Mouse (Mus musculus) testis, adult 2 months (tissue): Measurements from ENCODE around the gene Magel2. TPM values are rescaled to one million over a fixed set of nuclear protein-coding genes. Genes with fewer than 3 reads are reported as not detected.
A peak's percentile ranks its signal among the peaks of the same experiment; 100 is the strongest.

Experiments
- H3K27ac ChIP-seq: fragments of 200-500 bp; 2 replicates; pipeline ENCODE4 v1.5.1; 2012; ENCODE audit warnings: low read depth, low read length; ENCODE audit not compliant: control insufficient read depth, insufficient read depth
- H3K27me3 ChIP-seq: fragments of 200-500 bp; 2 replicates; pipeline ENCODE4 v1.6.1; 2012; ENCODE audit warnings: mild to moderate bottlenecking, low read length, moderate library complexity; ENCODE audit not compliant: control insufficient read depth, insufficient read depth
- H3K36me3 ChIP-seq: fragments of 200-500 bp; 2 replicates; pipeline ENCODE4 v1.6.1; 2012; ENCODE audit warnings: mild to moderate bottlenecking, low read length; ENCODE audit not compliant: control insufficient read depth, insufficient read depth
- H3K4me1 ChIP-seq: fragments of 200-500 bp; 2 replicates; pipeline ENCODE4 v1.6.1; 2012; ENCODE audit warnings: low read length; ENCODE audit not compliant: control insufficient read depth, insufficient read depth
- H3K4me3 ChIP-seq: fragments of 200-500 bp; 2 replicates; pipeline ENCODE4 v1.5.1; 2012; ENCODE audit warnings: low read depth, mild to moderate bottlenecking, low read length, moderate library complexity, mixed read lengths; ENCODE audit not compliant: control insufficient read depth
- CTCF ChIP-seq: fragments of 200-500 bp; IDR thresholded peaks from 2 replicates; pipeline ENCODE4 v1.5.1; 2012; ENCODE audit warnings: low read depth, mild to moderate bottlenecking, inconsistent platforms, low read length, moderate library complexity; ENCODE audit not compliant: control insufficient read depth, insufficient read depth, insufficient replicate concordance
- POLR2A ChIP-seq: fragments of 200-500 bp; IDR thresholded peaks from 2 replicates; pipeline ENCODE4 v1.6.1; 2012; ENCODE audit warnings: low read depth, mild to moderate bottlenecking, inconsistent platforms, low read length, moderate library complexity; ENCODE audit not compliant: control insufficient read depth
- polyA plus RNA-seq: library from polyadenylated mRNA; depleted of rRNA; stranded (reverse); fragments of >200 nt; gene quantifications from 2 replicates; pipeline ENCODE4 v1.2.3, GENCODE M21; 2012; rRNA removed

Gene Magel2
- 0.02 TPM in 1 of 2 replicates, not detected in the other for polyA plus RNA-seq

GRCm38 (mm10) chr7:62376510-62377304, at the start of gene Magel2:
Gene Magel2 (plus strand): TSS chr7:62377010.
- Histone ChIP-seq H3K4me3 (peak within 1 kb of the TSS; percentile 59), H3K4me1 (peaks cover 14% of the 10 kb centered on the region), H3K27ac (no peak within 1 kb of the TSS), H3K36me3 (no peaks in the 10 kb centered on the region), H3K27me3 (no peaks in the 10 kb centered on the region; the same call in 1 of the 2 replicates)
- TF ChIP-seq CTCF (no peak), POLR2A (no peak)

- Histone ChIP-seq H3K27ac (no peak overlapping the region), H3K4me1 (no peaks in the 10 kb centered on the region; the same call in 1 of the 2 replicates), H3K27me3 (no peaks in the 10 kb centered on the region), H3K4me3 (no peak overlapping the region), H3K36me3 (no peaks in the 10 kb centered on the region)
- no peak for TF ChIP-seq POLR2A
- TF ChIP-seq CTCF, result no peak
These were observed 31.4 kb upstream of the Magel2 start for GRCm38 (mm10) chr7:62345411-62345810.

DNA sequence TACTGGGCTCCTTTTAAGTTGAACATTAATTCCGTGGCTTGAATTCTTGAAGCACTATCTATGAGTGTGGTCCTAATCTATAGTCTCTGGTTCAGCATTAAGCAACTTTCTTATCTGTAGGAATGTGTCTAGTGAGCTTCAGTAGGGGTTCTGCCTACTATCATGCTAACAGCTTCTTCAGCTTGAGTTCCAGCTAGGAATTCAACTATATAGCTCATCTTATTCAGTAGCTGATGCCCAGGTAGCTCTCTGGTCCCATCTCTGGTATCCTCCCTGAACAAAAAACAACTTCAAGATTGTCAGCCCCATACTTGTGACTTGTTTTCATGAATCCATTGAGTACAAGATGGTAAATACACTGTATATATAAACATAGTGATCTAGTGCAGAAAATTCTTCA, 30.5 kb upstream of the Magel2 start, which contains the start of gene Ndn:
Ndn (plus strand) TSS at position 301 of the 400 bp plus-strand sequence.
- Histone ChIP-seq H3K27me3 (no peaks in the 10 kb centered on the region), H3K36me3 (no peaks in the 10 kb centered on the region), H3K4me1 (no peaks in the 10 kb centered on the region; the same call in 1 of the 2 replicates), H3K27ac (no peak within 1 kb of the TSS), H3K4me3 (no peak within 1 kb of the TSS)
- TF ChIP-seq POLR2A (no peak), CTCF (no peak)

DNA sequence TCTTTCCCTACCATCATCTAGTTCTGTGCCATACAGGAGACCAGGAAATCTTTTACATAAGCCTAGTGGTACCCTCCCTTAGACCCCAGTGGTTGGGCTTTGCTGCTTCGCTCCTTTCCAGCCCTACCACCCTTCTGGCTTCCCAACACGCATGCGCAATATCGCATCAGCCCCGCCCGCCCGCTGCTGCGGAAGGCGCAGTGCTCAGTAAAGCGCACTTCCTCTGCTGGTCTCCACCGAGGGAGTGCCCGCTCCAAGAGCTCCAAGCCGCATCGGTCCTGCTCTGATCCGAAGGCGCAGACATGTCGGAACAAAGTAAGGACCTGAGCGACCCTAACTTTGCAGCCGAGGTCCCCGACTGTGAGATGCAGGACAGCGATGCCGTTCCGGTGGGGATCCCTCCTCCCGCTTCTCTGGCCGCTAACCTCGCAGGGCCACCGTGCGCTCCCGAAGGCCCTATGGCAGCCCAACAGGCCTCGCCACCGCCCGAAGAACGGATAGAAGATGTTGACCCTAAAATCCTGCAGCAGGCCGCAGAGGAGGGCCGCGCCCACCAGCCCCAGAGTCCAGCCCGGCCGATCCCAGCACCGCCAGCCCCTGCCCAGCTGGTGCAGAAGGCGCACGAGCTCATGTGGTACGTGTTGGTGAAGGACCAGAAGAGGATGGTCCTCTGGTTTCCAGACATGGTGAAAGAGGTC, 28.6 kb upstream of the Magel2 start:
- H3K27me3 ChIP-seq, result no peaks in the 10 kb centered on the region
- no peaks in the 10 kb centered on the region for H3K36me3 ChIP-seq
- no peaks in the 10 kb centered on the region; the same call in 1 of the 2 replicates for H3K4me1 ChIP-seq
- TF ChIP-seq CTCF, result no peak
- peak; percentile 30; the same call in 1 of the 2 replicates for TF ChIP-seq POLR2A
- H3K4me3 ChIP-seq, result peak overlapping the region; percentile 81
- no peak overlapping the region for H3K27ac ChIP-seq

- no peak overlapping the region for H3K27ac ChIP-seq
- H3K4me1 ChIP-seq, result no peaks in the 10 kb centered on the region; the same call in 1 of the 2 replicates
- no peaks in the 10 kb centered on the region for H3K36me3 ChIP-seq
- no peak for TF ChIP-seq POLR2A
- no peak for TF ChIP-seq CTCF
- peak overlapping the region; percentile 81 for H3K4me3 ChIP-seq
- H3K27me3 ChIP-seq, result no peaks in the 10 kb centered on the region
These were observed 28.0 kb upstream of the Magel2 start for GRCm38 (mm10) chr7:62348804-62349190.

DNA sequence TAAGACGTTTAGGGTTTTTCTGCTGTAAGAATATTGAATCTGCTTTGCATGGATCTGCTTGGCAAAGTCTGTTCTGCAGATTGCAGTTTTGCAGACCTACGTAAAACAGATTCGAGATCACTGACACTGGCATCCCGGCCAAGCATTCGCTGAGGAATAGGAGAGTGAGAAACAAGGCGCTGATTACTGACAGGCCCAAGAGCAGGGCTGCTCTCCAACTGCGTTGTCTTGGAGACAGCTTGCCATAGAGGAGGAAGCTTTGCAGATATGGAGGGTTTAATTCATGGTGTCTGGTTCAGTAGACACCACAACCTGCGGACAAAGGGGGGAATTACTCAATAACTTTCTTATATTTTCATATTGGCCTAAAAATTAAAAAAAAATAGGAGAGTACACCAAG, 25.5 kb upstream of the Magel2 start:
- no peak for TF ChIP-seq POLR2A
- TF ChIP-seq CTCF, result no peak
- Histone ChIP-seq H3K27ac (no peak overlapping the region), H3K36me3 (no peaks in the 10 kb centered on the region), H3K4me3 (no peak overlapping the region), H3K27me3 (no peaks in the 10 kb centered on the region), H3K4me1 (no peaks in the 10 kb centered on the region; the same call in 1 of the 2 replicates)

GRCm38 (mm10) chr7:62365039-62365636, 11.7 kb upstream of the Magel2 start:
- Histone ChIP-seq H3K27ac (no peak overlapping the region), H3K4me1 (no peaks in the 10 kb centered on the region), H3K4me3 (no peak overlapping the region), H3K36me3 (no peaks in the 10 kb centered on the region), H3K27me3 (no peaks in the 10 kb centered on the region)
- TF ChIP-seq POLR2A (no peak), CTCF (no peak)
